Mouse (Mus musculus) neural tube, embryonic 15.5 days (tissue): ENCODE results near the gene Ltbr. TPM values are rescaled to one million over a fixed set of nuclear protein-coding genes. Genes with fewer than 3 reads are reported as not detected.

Source experiments
- ATAC-seq: fragments of 200-750 bp; cut with Nextera tagmentation; 2 replicates; pipeline ENCODE4 v1.8.0; 2017; ENCODE audit warnings: mild to moderate bottlenecking, moderate TSS enrichment, moderate library complexity; ENCODE audit not compliant: low FRiP score
- H3K27ac ChIP-seq: fragments of 300-500 bp; sonication (generic); replicated peaks from 2 replicates; pipeline ENCODE4 v1.5.1; 2015; ENCODE audit warnings: mild to moderate bottlenecking, inconsistent platforms
- H3K27me3 ChIP-seq: fragments of 300-500 bp; sonication (generic); replicated peaks from 2 replicates; pipeline ENCODE4 v1.6.1; 2015; ENCODE audit warnings: inconsistent platforms
- H3K36me3 ChIP-seq: fragments of 300-500 bp; sonication (generic); 2 replicates; pipeline ENCODE4 v1.6.1; 2015; ENCODE audit warnings: inconsistent platforms
- H3K4me1 ChIP-seq: fragments of 300-500 bp; sonication (generic); 2 replicates; pipeline ENCODE4 v1.6.1; 2015; ENCODE audit warnings: inconsistent platforms
- H3K4me2 ChIP-seq: fragments of 300-500 bp; sonication (generic); 2 replicates; pipeline ENCODE4 v1.6.1; 2015; ENCODE audit warnings: inconsistent platforms, mild to moderate bottlenecking, moderate library complexity
- H3K4me3 ChIP-seq: fragments of 300-500 bp; sonication (generic); replicated peaks from 2 replicates; pipeline ENCODE4 v1.5.1; 2015; ENCODE audit warnings: mild to moderate bottlenecking, inconsistent platforms
- H3K9ac ChIP-seq: fragments of 300-500 bp; sonication (generic); replicated peaks from 2 replicates; pipeline ENCODE4 v1.6.1; 2015; ENCODE audit warnings: mild to moderate bottlenecking, inconsistent platforms
- H3K9me3 ChIP-seq: fragments of 300-500 bp; sonication (generic); replicated peaks from 2 replicates; pipeline ENCODE4 v1.6.1; 2016; ENCODE audit warnings: inconsistent platforms
- WGBS: fragments of 180-500 bp; shearing (Covaris S2); methylation state at CpG from one replicate; pipeline ENCODE4 v1.1.7; 2015; ENCODE audit warnings: mixed read lengths; 5-methylcytosine and 5-hydroxymethylcytosine counted together
- polyA plus RNA-seq: library from polyadenylated mRNA; unstranded; fragments of >200 nt; fragmentation: Nextera tagmentation; extraction: Ambion mirVana; gene quantifications from 2 replicates; pipeline ENCODE4 v1.2.1, GENCODE M21; 2015

Ltbr gene
- polyA plus RNA-seq, 1 experiment from 2014 or later = 19.5 TPM

DNA sequence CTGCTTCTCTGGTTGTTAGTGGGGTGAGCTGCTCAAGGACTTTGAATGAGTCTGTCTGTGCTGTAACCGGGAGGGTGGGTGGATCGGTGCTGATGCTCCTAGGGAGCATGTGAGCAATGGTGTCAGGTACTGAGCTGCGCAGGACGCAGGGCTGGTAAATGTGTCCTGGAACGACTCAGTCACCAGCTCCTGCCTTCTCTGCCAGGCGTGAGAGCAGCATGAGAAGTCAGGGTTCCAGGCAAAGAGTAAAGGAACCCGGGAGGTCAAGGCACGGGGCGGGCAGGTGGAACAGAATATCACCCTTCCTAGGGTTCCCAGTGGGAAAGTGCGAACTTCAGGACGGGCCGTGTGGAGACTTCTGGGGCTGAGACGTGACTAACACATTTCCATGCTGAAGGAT, 47.6 kb downstream of the Ltbr start:
- H3K4me2 ChIP-seq = no peak overlapping the region
- WGBS = 75% methylated on average over 13 of the region's 13 CpGs
- no peaks in the 10 kb centered on the region for H3K27me3 ChIP-seq
- H3K9me3 ChIP-seq = no peaks in the 10 kb centered on the region
- no peak overlapping the region for H3K4me3 ChIP-seq
- no peaks in the 10 kb centered on the region for H3K4me1 ChIP-seq
- no peak overlapping the region for H3K9ac ChIP-seq
- no peaks in the 10 kb centered on the region for H3K36me3 ChIP-seq
- no peak overlapping the region for H3K27ac ChIP-seq
- no peak for ATAC-seq

- H3K4me3 ChIP-seq = no peak overlapping the region
- no peaks in the 10 kb centered on the region for H3K4me1 ChIP-seq
- ATAC-seq = no peak
- WGBS = 63% methylated on average over 10 of the region's 10 CpGs
- no peaks in the 10 kb centered on the region for H3K9me3 ChIP-seq
- H3K27ac ChIP-seq = no peak overlapping the region
- no peak overlapping the region for H3K4me2 ChIP-seq
- no peak overlapping the region for H3K9ac ChIP-seq
- no peaks in the 10 kb centered on the region for H3K36me3 ChIP-seq
- H3K27me3 ChIP-seq = no peaks in the 10 kb centered on the region
These were observed 48.4 kb downstream of the Ltbr start for GRCm38 (mm10) chr6:125265239-125265638.

GRCm38 (mm10) chr6:125264219-125264618, 49.5 kb downstream of the Ltbr start:
- Histone ChIP-seq H3K27ac (no peak overlapping the region), H3K36me3 (no peaks in the 10 kb centered on the region), H3K4me2 (no peak overlapping the region), H3K4me1 (no peaks in the 10 kb centered on the region), H3K4me3 (no peak overlapping the region), H3K9ac (no peak overlapping the region), H3K9me3 (no peaks in the 10 kb centered on the region), H3K27me3 (no peaks in the 10 kb centered on the region)
- ATAC-seq = no peak
- WGBS = 90% methylated on average over 9 of the region's 9 CpGs

GRCm38 (mm10) chr6:125260006-125260555, 53.6 kb downstream of the Ltbr start:
- H3K4me1 ChIP-seq = no peaks in the 10 kb centered on the region
- ATAC-seq = no peak
- no peaks in the 10 kb centered on the region for H3K36me3 ChIP-seq
- H3K27me3 ChIP-seq = no peaks in the 10 kb centered on the region
- no peak overlapping the region for H3K27ac ChIP-seq
- 84% methylated on average over 10 of the region's 10 CpGs for WGBS
- no peak overlapping the region for H3K4me3 ChIP-seq
- no peak overlapping the region for H3K4me2 ChIP-seq
- H3K9me3 ChIP-seq = no peaks in the 10 kb centered on the region
- no peak overlapping the region for H3K9ac ChIP-seq

Other genes starting within 250 kb of the Ltbr start
- 1.0 and 1.2 TPM in 2 replicates for gene Lpar5, start 246.0 kb downstream of the Ltbr start, polyA plus RNA-seq
- 87.5 and 93.9 TPM in 2 replicates for gene Chd4, start 217.9 kb downstream of the Ltbr start, polyA plus RNA-seq
- gene Nop2, start 182.0 kb downstream of the Ltbr start, polyA plus RNA-seq = 47.8 and 58.0 TPM in 2 replicates
- 20.1 and 24.6 TPM in 2 replicates for gene Iffo1, start 168.6 kb downstream of the Ltbr start, polyA plus RNA-seq
- gene Gapdh, start 147.4 kb downstream of the Ltbr start, polyA plus RNA-seq = 1,563 and 1,690 TPM in 2 replicates
- 38.2 and 56.6 TPM in 2 replicates for gene Ncapd2, start 122.2 kb downstream of the Ltbr start, polyA plus RNA-seq
- 156 and 167 TPM in 2 replicates for gene Mrpl51, start 122.1 kb downstream of the Ltbr start, polyA plus RNA-seq
- 53.8 and 57.4 TPM in 2 replicates for gene Vamp1, start 98.3 kb downstream of the Ltbr start, polyA plus RNA-seq
- gene Tapbpl, start 82.0 kb downstream of the Ltbr start, polyA plus RNA-seq = 7.1 and 11.9 TPM in 2 replicates
- gene Cd27, start 76.9 kb downstream of the Ltbr start, polyA plus RNA-seq = 2.0 and 12.9 TPM in 2 replicates
- not detected in 2 replicates for gene Tuba3a, start 27.8 kb downstream of the Ltbr start, polyA plus RNA-seq
- gene Scnn1a, start 6.8 kb upstream of the Ltbr start, polyA plus RNA-seq = 0.44 and 2.6 TPM in 2 replicates
- 13.6 and 28.4 TPM in 2 replicates for gene Tnfrsf1a, start 35.5 kb upstream of the Ltbr start, polyA plus RNA-seq
- 0.23 and 0.70 TPM in 2 replicates for gene Plekhg6, start 66.9 kb upstream of the Ltbr start, polyA plus RNA-seq
- gene Cd9, start 180.9 kb upstream of the Ltbr start, polyA plus RNA-seq = 112 and 130 TPM in 2 replicates
- gene Vwf, start 232.9 kb upstream of the Ltbr start, polyA plus RNA-seq = 7.8 and 14.9 TPM in 2 replicates